Mouse (Mus musculus): Measurements from ENCODE around the gene Suz12. TPM values are rescaled to one million over a fixed set of nuclear protein-coding genes. Genes with fewer than 3 reads are reported as not detected.

The Suz12 gene
- total RNA-seq, 2 experiments from 2014 or later: 28.7 to 33.2 TPM

GRCm38 (mm10) chr11:80067558-80067957 is 74.7 kb downstream of the Suz12 start:
- DNase-seq (ENCODE audit: low spot score in 2 of 2): no peak
- intact Hi-C loops (cut with DNase I): no loop called here

DNA sequence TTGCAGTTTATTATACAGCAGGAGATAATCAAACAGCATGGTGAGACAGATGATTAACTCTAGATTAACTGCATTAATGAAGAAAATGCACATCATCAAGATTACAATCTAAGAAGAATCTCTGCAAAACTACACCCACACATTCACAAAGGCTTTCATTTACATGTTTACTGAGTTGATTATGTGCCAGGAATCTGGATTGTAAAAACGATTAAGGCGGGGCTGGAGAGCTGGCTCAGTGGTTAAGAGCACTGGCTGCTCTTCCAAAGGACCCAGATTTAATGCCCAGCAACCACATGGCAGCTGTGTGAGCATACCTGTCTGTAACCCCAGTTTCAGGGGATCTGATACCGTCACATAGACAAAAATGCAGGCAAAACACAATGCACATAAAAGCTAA is 76.9 kb downstream of the Suz12 start:
- intact Hi-C loops (cut with DNase I): no loop called here
- no peak for DNase-seq (ENCODE audit: low spot score in 2 of 2)

DNA sequence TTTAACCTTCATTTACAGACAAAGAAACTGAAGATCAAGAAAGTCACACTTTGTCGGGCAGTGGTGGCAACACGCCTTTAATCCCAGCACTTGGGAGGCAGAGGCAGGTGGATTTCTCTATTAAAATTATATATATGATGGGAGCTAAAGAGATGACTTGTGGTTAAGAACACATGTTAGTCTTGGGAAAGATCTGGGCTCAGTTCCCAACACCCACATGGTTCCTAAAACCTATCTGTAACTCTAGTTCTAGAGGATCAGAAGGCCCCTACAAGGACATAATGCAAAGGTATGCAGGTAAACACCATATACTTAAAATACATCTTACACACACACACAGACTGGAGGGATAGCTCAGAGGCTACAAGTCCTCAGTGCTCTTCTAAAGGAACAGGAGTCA is 78.1 kb downstream of the Suz12 start:
- intact Hi-C loops (cut with DNase I): no loop called here
- DNase-seq (ENCODE audit: low spot score in 2 of 2): no peak

DNA sequence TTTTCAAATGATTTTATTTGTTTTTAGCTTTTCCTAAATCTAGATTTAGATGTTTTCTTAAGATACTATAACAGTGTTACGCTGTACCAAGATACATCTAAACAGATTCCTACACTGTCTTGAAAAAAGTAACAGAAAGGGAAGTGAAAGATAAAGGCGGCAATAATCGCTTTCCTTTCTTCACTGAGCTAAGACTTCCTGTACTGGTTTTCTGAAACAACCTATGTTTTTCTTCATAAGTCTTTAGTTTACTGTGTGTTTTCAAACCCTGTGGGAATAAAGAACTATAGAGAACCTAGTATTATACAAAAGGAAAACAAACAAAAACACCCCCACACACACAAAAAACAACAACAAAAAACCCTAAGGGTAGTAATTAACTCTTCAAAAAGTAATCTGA is 79.5 kb downstream of the Suz12 start:
- DNase-seq (ENCODE audit: low spot score in 2 of 2): no peak
- intact Hi-C loops (cut with DNase I): no loop called here

GRCm38 (mm10) chr11:80075608-80076277 is 82.8 kb downstream of the Suz12 start:
- no peak for DNase-seq (ENCODE audit: low spot score in 2 of 2)
- intact Hi-C loops (cut with DNase I): no loop called here

GRCm38 (mm10) chr11:80077784-80078545 is 85.1 kb downstream of the Suz12 start:
- DNase-seq (ENCODE audit: low spot score in 2 of 2): no peak
- intact Hi-C loops (cut with DNase I): no loop called here

DNA sequence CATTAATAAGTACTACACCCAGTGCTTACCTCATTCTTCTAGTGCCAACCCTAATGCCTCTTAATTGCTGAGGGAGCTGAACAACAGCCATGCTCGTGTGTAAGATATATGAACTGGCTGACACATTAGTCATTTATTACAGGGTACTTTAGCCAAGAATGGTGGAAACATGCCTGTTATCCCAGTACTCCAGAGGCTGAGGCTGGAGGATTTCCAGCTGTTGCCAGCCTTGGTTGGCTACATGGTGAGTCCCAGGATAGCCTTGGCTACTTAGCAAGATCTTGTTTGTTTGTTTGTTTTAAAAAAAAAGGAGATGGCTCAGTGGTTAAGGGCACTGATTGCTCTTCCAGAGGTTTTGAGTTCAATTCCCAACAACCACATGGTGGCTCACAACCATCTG is 85.9 kb downstream of the Suz12 start:
- intact Hi-C loops (cut with DNase I): no loop called here
- no peak for DNase-seq (ENCODE audit: low spot score in 2 of 2)

- DNase-seq (ENCODE audit: low spot score in 2 of 2): no peak
- intact Hi-C loops (cut with DNase I): no loop called here
These were observed 86.8 kb downstream of the Suz12 start for GRCm38 (mm10) chr11:80079751-80080150.

GRCm38 (mm10) chr11:80080381-80080825 is 87.5 kb downstream of the Suz12 start:
- DNase-seq (ENCODE audit: low spot score in 2 of 2): no peak
- intact Hi-C loops (cut with DNase I): no loop called here

DNA sequence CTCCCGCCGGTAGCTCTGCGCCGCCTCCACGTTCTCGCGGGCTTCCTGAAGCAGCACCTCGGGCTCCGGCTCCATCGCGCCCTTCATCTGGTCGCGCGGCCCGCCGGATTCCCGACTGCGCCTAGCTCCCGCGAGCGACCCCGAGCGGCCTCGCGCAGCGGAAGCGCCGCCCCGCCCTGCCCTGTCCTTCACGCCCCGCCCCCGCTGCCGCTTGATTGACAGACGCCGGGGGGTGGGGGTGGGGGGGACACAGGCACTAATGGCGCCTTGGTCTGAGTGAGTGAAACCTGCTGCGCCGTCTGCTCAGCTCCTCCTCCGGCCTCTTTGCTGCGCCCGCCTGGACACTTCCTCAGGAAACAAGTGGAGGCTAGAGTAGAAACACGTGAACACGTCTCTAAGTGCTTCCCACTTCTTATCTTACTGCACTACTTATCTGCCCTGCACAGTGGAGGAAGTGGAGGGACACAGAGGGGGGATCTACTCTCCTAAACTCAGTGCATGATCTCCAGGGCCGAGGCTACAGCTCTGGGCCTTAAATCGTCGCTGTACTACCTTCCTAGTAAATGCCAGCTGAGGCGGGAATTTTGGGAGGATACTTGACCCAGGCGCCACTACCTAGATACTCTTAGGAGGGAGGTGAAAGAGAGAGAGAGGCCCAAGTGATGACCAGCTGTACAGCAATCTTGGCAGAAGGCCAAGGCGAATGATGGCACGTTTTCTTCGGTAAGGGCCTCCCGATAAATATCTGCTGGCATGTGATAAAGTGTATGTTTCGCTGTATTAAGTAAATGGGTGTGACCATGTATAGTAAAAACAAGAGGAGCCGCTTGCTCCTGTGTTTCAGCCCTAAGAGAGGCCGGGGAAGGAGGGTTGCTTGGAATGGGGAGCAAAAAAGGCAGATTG is 88.2 kb downstream of the Suz12 start, which contains the start of gene Crlf3:
Gene Crlf3, minus strand, starts transcription at position 166 of the 903 bp plus-strand sequence.
- DNase-seq (ENCODE audit: low spot score in 2 of 2): peak; percentile 87 to 89
- intact Hi-C loops (cut with DNase I): no loop called here

GRCm38 (mm10) chr11:80081786-80082319 is 88.9 kb downstream of the Suz12 start:
- DNase-seq (ENCODE audit: low spot score in 2 of 2): no peak
- intact Hi-C loops (cut with DNase I): no loop called here

Other genes with a start within 250 kb of the Suz12 start
- gene Utp6, start 30.7 kb upstream of the Suz12 start, total RNA-seq (2021): 10 to 100 TPM; 26.3 to 26.9 TPM
- gene Crlf3, start 87.9 kb downstream of the Suz12 start, total RNA-seq (2021): 10 to 100 TPM; 13.6 to 14.1 TPM
- 1 to 10 TPM; 3.0 to 3.9 TPM for gene Atad5, start 96.3 kb downstream of the Suz12 start, total RNA-seq (2021)
- 10 to 100 TPM in 1 of 2 experiments, 1 to 10 TPM in 1; 8.8 to 11.1 TPM for gene Tefm, start 149.1 kb downstream of the Suz12 start, total RNA-seq (2021)
- 10 to 100 TPM in 1 of 2 experiments, 1 to 10 TPM in 1; 8.3 to 10.2 TPM for gene Adap2, start 161.0 kb downstream of the Suz12 start, total RNA-seq (2021)
- 1 to 10 TPM; 2.9 to 4.3 TPM for gene Rnf135, start 190.7 kb downstream of the Suz12 start, total RNA-seq (2021)
- 10 to 100 TPM; 69.9 to 72.3 TPM for gene Rhot1, start 215.9 kb downstream of the Suz12 start, total RNA-seq (2021)

Measured in left cerebral cortex, postnatal 14 days (tissue).